Mouse (Mus musculus): ENCODE data around the gene Sufu. TPM values are rescaled to one million over a fixed set of nuclear protein-coding genes. Genes with fewer than 3 reads are reported as not detected.

The Sufu gene
- polyA plus RNA-seq (2016; fragmentation: Nextera tagmentation; extraction: Ambion mirVana) = 49.1 and 52.1 TPM in 2 replicates

- DNase-seq (ENCODE audit: low spot score) = peak; percentile 98
- Histone ChIP-seq H3K27ac (peak within 1 kb of the TSS; percentile 95), H3K27me3 (ENCODE audit: insufficient read depth, poor library complexity, severe bottlenecking) (no peaks in the 10 kb centered on the region), H3K4me3 (peak within 1 kb of the TSS; percentile 88), H3K9me3 (no peaks in the 10 kb centered on the region), H3K4me1 (replicated peaks) (peaks cover 52% of the 10 kb centered on the region), H3K36me3 (peaks cover 16% of the 10 kb centered on the region)
- under 1% methylated on average over 57 of the region's 57 CpGs for WGBS
Measured at GRCm38 (mm10) chr19:46396686-46397435, at the start of gene Sufu. TSS of gene Sufu (plus strand) at chr19:46396896.

- 96% methylated on average over 1 of the region's 1 CpGs for WGBS
- no peak for DNase-seq (ENCODE audit: low spot score)
- peaks cover 22% of the 10 kb centered on the region for H3K4me1 ChIP-seq (replicated peaks)
- no peak overlapping the region for H3K4me3 ChIP-seq
- H3K27me3 ChIP-seq (ENCODE audit: insufficient read depth, poor library complexity, severe bottlenecking) = peaks cover 74% of the 10 kb centered on the region
- no peaks in the 10 kb centered on the region for H3K36me3 ChIP-seq
- H3K27ac ChIP-seq = no peak overlapping the region
- no peaks in the 10 kb centered on the region for H3K9me3 ChIP-seq
Measured at GRCm38 (mm10) chr19:46347146-46347545, 49.5 kb upstream of the Sufu start.

DNA sequence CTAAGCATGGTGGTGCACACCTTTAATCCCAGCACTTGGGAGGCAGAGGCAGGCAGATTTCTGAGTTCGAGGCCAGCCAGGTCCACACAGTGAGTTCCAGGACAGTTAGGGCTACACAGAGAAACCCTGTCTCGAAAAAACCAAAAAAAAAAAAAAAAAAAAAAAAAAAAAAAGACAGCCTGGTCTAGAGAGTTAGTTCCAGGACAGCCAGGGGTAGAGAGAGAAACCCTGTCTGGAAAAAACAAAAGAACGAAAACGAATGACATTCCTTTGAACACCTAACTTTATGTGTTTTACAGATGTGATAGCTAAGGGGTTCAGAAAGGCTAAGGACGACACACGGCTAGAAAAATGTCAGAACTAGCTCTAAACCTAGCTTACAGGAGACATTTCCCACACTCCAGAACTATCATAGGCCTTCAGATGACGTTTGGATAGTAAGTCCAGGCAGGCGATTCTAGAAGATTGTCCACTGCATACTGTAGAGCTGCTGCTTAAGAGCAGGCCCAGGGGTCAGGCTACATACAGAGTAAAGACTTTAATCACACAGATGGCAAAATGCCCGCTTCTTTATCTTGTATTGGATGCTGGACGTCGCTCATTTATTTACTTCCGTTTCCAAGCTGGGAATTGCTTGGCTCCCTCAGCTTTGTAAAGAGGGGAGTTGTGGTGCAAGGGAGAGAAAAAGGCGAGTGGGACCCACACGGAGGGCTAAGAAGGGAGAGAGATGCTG lies 48.6 kb upstream of the Sufu start:
- 35% methylated on average over 14 of the region's 14 CpGs for WGBS
- DNase-seq (ENCODE audit: low spot score) = no peak
- H3K27me3 ChIP-seq (ENCODE audit: insufficient read depth, poor library complexity, severe bottlenecking) = peaks cover 80% of the 10 kb centered on the region
- H3K4me3 ChIP-seq = peak overlapping the region; percentile 73
- no peaks in the 10 kb centered on the region for H3K9me3 ChIP-seq
- H3K36me3 ChIP-seq = no peaks in the 10 kb centered on the region
- H3K27ac ChIP-seq = peak overlapping the region; percentile 89
- H3K4me1 ChIP-seq (replicated peaks) = peaks cover 22% of the 10 kb centered on the region

DNA sequence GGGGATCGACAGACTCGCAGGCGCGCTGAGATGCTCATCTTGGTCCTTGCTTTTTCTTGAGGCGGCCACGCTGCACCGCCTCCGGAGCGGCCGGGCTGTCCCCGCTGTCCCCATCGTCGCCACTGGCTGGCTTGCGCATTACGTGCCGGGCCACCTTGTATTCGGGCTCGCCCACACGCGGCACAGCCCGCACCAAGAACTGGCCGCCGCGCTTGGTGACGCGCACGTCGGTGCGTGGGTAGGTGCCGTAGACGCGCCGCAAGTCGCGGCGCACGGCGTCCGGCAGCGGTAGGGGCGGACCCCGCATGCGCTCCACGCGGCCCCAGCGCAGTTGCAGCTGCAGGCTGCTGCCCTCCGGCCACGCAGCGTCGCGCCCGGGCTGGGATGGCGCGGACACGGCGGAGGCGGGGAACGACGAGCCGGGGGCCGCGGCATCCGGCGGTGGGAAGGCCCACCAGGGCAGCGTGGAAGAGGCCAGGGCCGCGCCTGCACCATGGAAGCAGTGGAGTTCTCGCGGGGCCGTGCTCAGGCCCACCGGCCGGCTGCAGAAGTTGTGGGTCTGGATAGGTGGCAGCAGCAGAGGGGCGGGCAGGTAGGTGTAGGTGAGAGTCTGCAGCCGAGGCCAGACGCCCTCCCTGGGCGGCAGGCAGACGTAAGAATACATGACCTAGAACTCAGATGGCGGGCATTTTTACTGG lies 47.8 kb upstream of the Sufu start:
- H3K36me3 ChIP-seq = no peaks in the 10 kb centered on the region
- peak overlapping the region; percentile 73 for H3K4me3 ChIP-seq
- peak; percentile 79 for DNase-seq (ENCODE audit: low spot score)
- H3K9me3 ChIP-seq = no peaks in the 10 kb centered on the region
- H3K27ac ChIP-seq = peak overlapping the region; percentile 89
- peaks cover 76% of the 10 kb centered on the region for H3K27me3 ChIP-seq (ENCODE audit: insufficient read depth, poor library complexity, severe bottlenecking)
- peaks cover 22% of the 10 kb centered on the region for H3K4me1 ChIP-seq (replicated peaks)
- under 1% methylated on average over 78 of the region's 78 CpGs for WGBS

- Histone ChIP-seq H3K27ac (peak overlapping the region; percentile 89; the same call in 1 of the 2 replicates), H3K36me3 (no peaks in the 10 kb centered on the region), H3K4me3 (peak overlapping the region; percentile 73), H3K27me3 (ENCODE audit: insufficient read depth, poor library complexity, severe bottlenecking) (peaks cover 70% of the 10 kb centered on the region), H3K9me3 (no peaks in the 10 kb centered on the region), H3K4me1 (replicated peaks) (peaks cover 22% of the 10 kb centered on the region)
- 24% methylated on average over 6 of the region's 6 CpGs for WGBS
- DNase-seq (ENCODE audit: low spot score) = no peak
Measured at GRCm38 (mm10) chr19:46349550-46349949, 47.1 kb upstream of the Sufu start.

DNA sequence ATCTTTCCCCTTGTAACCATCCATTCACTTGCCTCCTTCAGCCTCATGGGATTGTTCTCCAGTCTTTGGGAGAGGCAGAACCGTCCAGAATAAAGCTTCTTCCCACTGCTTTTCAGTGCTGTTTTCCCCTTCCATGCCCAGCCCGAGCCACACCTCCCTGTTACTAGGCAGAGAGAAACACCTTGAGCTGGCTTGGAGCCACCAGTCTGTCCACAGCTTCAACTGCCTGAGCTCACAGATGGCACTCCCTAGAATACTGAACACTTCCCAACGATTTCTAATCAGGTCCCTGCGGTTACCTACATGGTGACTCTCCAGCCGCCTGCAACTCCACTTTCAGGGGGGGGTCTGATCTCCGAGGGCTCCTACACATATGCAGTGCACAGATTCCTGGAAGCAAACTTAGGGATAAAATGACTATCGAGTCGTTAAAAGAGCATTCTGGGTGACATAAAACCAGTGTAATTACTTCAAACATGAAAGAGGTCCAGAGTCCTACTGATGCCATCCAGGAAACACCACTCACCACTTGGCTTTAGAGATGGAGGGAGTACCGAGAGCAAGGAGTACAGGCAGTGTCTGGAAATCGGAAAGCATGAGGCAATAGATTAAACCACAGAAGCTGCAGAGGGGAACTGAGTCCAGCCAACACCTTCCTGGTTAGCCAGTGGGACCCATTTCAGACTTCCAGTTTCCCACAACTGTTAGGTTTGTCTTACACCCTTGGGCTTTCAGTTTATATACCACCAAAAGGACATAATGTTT lies 46.3 kb upstream of the Sufu start, which contains the start of gene 2310034G01Rik:
Gene 2310034G01Rik (minus strand): TSS at position 135 of the 765 bp plus-strand sequence.
- WGBS = 64% methylated on average over 10 of the region's 10 CpGs
- Histone ChIP-seq H3K27me3 (ENCODE audit: insufficient read depth, poor library complexity, severe bottlenecking) (peaks cover 62% of the 10 kb centered on the region), H3K4me3 (peak within 1 kb of the TSS; percentile 73), H3K4me1 (replicated peaks) (peaks cover 22% of the 10 kb centered on the region), H3K36me3 (no peaks in the 10 kb centered on the region), H3K27ac (peak within 1 kb of the TSS; percentile 89), H3K9me3 (no peaks in the 10 kb centered on the region)
- no peak for DNase-seq (ENCODE audit: low spot score)

- Histone ChIP-seq H3K9me3 (no peaks in the 10 kb centered on the region), H3K4me1 (replicated peaks) (peaks cover 22% of the 10 kb centered on the region), H3K36me3 (no peaks in the 10 kb centered on the region), H3K27me3 (ENCODE audit: insufficient read depth, poor library complexity, severe bottlenecking) (peaks cover 34% of the 10 kb centered on the region), H3K27ac (peak overlapping the region; percentile 83), H3K4me3 (peak overlapping the region; percentile 69)
- peak; percentile 85 for DNase-seq (ENCODE audit: low spot score)
- under 1% methylated on average over 29 of the region's 29 CpGs for WGBS
Measured at GRCm38 (mm10) chr19:46356701-46357138, 40.0 kb upstream of the Sufu start.

DNA sequence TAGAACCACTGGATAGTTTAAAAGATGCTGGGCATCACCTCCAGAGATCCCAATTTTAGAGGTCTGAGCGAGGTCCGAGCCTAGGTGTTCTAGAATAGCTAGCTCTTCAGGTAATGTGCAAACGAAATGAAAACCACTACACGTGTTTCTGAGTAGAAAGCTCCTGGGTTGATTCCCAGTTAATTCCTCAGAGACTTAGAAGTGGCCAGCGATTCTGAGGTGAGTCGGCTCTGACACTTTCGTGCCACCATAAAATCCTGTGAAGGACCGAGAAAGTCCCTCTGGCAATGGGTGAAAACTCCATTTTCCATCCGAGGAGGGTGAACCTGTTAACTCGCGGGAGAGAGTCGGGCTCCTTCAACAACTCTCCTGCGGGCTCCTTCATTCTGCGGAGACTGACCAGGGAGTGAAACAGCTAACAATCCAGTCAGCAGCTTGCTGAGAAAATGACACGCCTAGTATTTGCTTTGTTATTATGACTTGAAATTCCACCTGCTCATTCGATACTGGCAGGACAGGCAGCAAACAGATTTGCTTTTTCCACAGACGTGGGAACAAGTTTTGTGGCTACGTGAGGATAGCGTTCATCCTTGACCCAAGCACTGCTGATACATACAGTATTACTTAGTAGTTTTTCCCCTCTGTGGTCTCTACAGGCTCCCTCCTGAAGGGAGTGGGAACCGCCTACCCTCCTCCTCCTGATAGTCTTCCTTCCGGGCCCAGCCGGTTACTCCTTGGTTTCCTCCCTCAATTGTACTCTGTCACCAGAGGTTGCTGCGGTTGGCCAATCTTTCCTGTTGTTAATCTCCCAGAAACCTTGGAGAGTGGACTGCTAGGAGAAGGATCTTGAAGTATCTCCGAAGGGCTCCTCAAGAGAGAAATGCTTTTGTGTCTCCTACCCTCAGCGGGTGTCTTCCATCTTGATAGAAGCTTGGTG lies 39.1 kb upstream of the Sufu start:
- 18% methylated on average over 25 of the region's 25 CpGs for WGBS
- peak overlapping the region; percentile 69 for H3K4me3 ChIP-seq
- no peak for DNase-seq (ENCODE audit: low spot score)
- no peaks in the 10 kb centered on the region for H3K9me3 ChIP-seq
- H3K4me1 ChIP-seq (replicated peaks) = peaks cover 22% of the 10 kb centered on the region
- H3K27ac ChIP-seq = peak overlapping the region; percentile 83; the same call in 1 of the 2 replicates
- no peaks in the 10 kb centered on the region for H3K36me3 ChIP-seq
- H3K27me3 ChIP-seq (ENCODE audit: insufficient read depth, poor library complexity, severe bottlenecking) = peaks cover 30% of the 10 kb centered on the region

- no peak for DNase-seq (ENCODE audit: low spot score)
- H3K27ac ChIP-seq = no peak overlapping the region
- peaks cover 22% of the 10 kb centered on the region for H3K4me1 ChIP-seq (replicated peaks)
- H3K9me3 ChIP-seq = no peaks in the 10 kb centered on the region
- H3K36me3 ChIP-seq = no peaks in the 10 kb centered on the region
- H3K4me3 ChIP-seq = 0 out of 2 replicates have a peak overlapping the region, but pooled peaks have one; percentile 69
- H3K27me3 ChIP-seq (ENCODE audit: insufficient read depth, poor library complexity, severe bottlenecking) = peaks cover 23% of the 10 kb centered on the region
- WGBS = 55% methylated on average over 4 of the region's 4 CpGs
Measured at GRCm38 (mm10) chr19:46358381-46358780, 38.3 kb upstream of the Sufu start.

- peaks cover 14% of the 10 kb centered on the region for H3K4me1 ChIP-seq (replicated peaks)
- H3K9me3 ChIP-seq = no peaks in the 10 kb centered on the region
- H3K4me3 ChIP-seq = no peak overlapping the region
- H3K27ac ChIP-seq = no peak overlapping the region
- DNase-seq (ENCODE audit: low spot score) = no peak
- 85% methylated on average over 8 of the region's 8 CpGs for WGBS
- no peaks in the 10 kb centered on the region for H3K36me3 ChIP-seq
- peaks cover 18% of the 10 kb centered on the region for H3K27me3 ChIP-seq (ENCODE audit: insufficient read depth, poor library complexity, severe bottlenecking)
Measured at GRCm38 (mm10) chr19:46362104-46362503, 34.6 kb upstream of the Sufu start.

DNA sequence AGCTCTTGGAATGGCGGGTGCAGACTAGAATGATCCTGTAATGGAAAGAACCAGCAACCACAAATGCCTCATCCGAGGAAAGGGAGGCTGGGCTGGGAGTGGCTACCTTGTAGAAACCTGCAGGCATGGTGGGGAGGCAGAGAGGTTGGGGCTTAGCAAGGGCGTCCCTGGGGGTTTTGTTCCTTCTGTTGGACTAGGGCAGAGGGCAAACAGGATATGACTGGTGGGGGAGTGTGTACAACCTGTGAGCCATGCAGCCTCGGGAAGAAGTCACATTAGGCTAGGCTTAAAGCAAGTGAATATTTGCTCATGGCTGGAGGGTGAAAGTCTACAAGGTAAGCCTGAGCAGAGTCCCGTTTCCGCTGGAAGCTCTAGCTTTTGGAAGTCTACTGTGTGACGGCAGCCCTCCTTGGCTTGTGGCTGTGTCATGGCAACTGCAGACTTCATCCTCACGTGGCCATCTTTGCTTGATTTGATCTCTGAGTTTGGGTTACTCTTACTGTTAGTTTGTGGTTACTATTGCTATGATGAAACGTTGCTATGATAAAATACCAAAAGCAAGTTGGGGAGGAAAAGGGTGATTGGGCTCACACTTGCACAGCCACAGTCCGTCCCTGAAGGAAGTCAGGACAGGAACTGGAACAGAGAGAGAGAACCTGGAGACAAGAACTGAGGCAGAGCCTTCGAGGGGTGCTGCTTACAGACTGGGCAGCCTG lies 33.2 kb upstream of the Sufu start:
- Histone ChIP-seq H3K27me3 (ENCODE audit: insufficient read depth, poor library complexity, severe bottlenecking) (peaks cover 5% of the 10 kb centered on the region), H3K4me3 (no peak overlapping the region), H3K36me3 (no peaks in the 10 kb centered on the region), H3K4me1 (replicated peaks) (peaks cover under 1% of the 10 kb centered on the region; the same call in 1 of the 2 replicates), H3K27ac (no peak overlapping the region), H3K9me3 (no peaks in the 10 kb centered on the region)
- 91% methylated on average over 11 of the region's 11 CpGs for WGBS
- DNase-seq (ENCODE audit: low spot score) = no peak
